Mouse (Mus musculus) liver, embryonic 14.5 days (tissue): ENCODE data around the gene Rlf. TPM values are rescaled to one million over a fixed set of nuclear protein-coding genes. Genes with fewer than 3 reads are reported as not detected.

Experiments
- ATAC-seq: fragments of 200-750 bp; cut with Nextera tagmentation; 2 replicates; pipeline ENCODE4 v1.8.0; 2017; ENCODE audit warnings: moderate number of reproducible peaks, mild to moderate bottlenecking, moderate library complexity; ENCODE audit not compliant: insufficient read depth
- DNase-seq, 3 experiments: peaks; one replicate each; pipeline ENCODE4 v3.0.0-alpha.2; 2012 to 2013; ENCODE audit warnings: low read depth in 3 of 3, low spot score in 3 of 3
- H3K27ac ChIP-seq: fragments of 300-500 bp; sonication (generic); 2 replicates; pipeline ENCODE4 v1.5.1; 2014; ENCODE audit warnings: moderate library complexity, mild to moderate bottlenecking, control low read depth, inconsistent platforms
- H3K27me3 ChIP-seq: fragments of 300-500 bp; sonication (generic); 2 replicates; pipeline ENCODE4 v1.6.1; 2014; ENCODE audit warnings: mild to moderate bottlenecking, low read length, moderate library complexity; ENCODE audit not compliant: control insufficient read depth, insufficient read depth
- H3K36me3 ChIP-seq: fragments of 300-500 bp; sonication (generic); replicated peaks from 2 replicates; pipeline ENCODE4 v1.6.1; 2014; ENCODE audit warnings: low read depth; ENCODE audit not compliant: control insufficient read depth, insufficient read depth
- H3K4me1 ChIP-seq, 2 experiments: fragments of 200-500 bp in 1 of 2; fragments of 300-500 bp in 1 of 2; sonication (generic) in 1 of 2; replicated peaks; 2 replicates each; pipeline ENCODE4 v1.6.1; 2012 to 2014; ENCODE audit warnings: antibody characterized with exemption in 1 of 2, inconsistent platforms in 1 of 2, low read length in 1 of 2; ENCODE audit not compliant: control insufficient read depth in 2 of 2, insufficient read depth in 2 of 2
- H3K4me2 ChIP-seq: fragments of 300-500 bp; sonication (generic); 2 replicates; pipeline ENCODE4 v1.6.1; 2014; ENCODE audit warnings: low read depth, mild to moderate bottlenecking, control low read depth, moderate library complexity
- H3K4me3 ChIP-seq, 2 experiments: fragments of 200-500 bp in 1 of 2; fragments of 300-500 bp in 1 of 2; sonication (generic) in 1 of 2; 2 replicates each; pipeline ENCODE4 v1.5.1; 2012 to 2014; ENCODE audit warnings: low read depth in 2 of 2, low read length in 2 of 2, mild to moderate bottlenecking in 2 of 2, control low read depth in 1 of 2, inconsistent platforms in 1 of 2, moderate library complexity in 1 of 2; ENCODE audit not compliant: insufficient read depth in 1 of 2
- H3K9ac ChIP-seq: fragments of 300-500 bp; sonication (generic); replicated peaks from 2 replicates; pipeline ENCODE4 v1.6.1; 2014; ENCODE audit warnings: mild to moderate bottlenecking, control low read depth, moderate library complexity
- H3K9me3 ChIP-seq: fragments of 300-500 bp; sonication (generic); 2 replicates; pipeline ENCODE4 v1.6.1; 2016; ENCODE audit warnings: low read length, mixed read lengths; ENCODE audit not compliant: control insufficient read depth
- CTCF ChIP-seq: IDR thresholded peaks from 2 replicates; pipeline ENCODE4 v1.5.1; 2016; ENCODE audit warnings: antibody characterized with exemption, low read depth, control low read depth
- EP300 ChIP-seq: IDR thresholded peaks from 2 replicates; pipeline ENCODE4 v1.6.1; 2016; ENCODE audit warnings: antibody characterized with exemption, low read depth
- WGBS: fragments of 180-500 bp; shearing (Covaris S2); extraction: QIAGEN DNeasy Blood & Tissue Kit; methylation state at CpG from one replicate; pipeline ENCODE4 v1.1.7; 2014; ENCODE audit not compliant: insufficient replicate concordance; 5-methylcytosine and 5-hydroxymethylcytosine counted together
- polyA plus RNA-seq, 2 experiments: library from polyadenylated mRNA; depleted of rRNA in 1 of 2; stranded (reverse) in 1 of 2; unstranded in 1 of 2; fragments of >200 nt; fragmentation: Nextera tagmentation in 1 of 2; extraction: Ambion mirVana in 1 of 2; gene quantifications; 2 replicates each; pipeline versions ENCODE4 v1.2.1 to v1.2.3; 2012 to 2014

Rlf gene
- polyA plus RNA-seq (2012; rRNA removed): 3.1 and 5.0 TPM in 2 replicates
- 6.4 and 7.1 TPM in 2 replicates for polyA plus RNA-seq (2014; fragmentation: Nextera tagmentation; extraction: Ambion mirVana)

DNA sequence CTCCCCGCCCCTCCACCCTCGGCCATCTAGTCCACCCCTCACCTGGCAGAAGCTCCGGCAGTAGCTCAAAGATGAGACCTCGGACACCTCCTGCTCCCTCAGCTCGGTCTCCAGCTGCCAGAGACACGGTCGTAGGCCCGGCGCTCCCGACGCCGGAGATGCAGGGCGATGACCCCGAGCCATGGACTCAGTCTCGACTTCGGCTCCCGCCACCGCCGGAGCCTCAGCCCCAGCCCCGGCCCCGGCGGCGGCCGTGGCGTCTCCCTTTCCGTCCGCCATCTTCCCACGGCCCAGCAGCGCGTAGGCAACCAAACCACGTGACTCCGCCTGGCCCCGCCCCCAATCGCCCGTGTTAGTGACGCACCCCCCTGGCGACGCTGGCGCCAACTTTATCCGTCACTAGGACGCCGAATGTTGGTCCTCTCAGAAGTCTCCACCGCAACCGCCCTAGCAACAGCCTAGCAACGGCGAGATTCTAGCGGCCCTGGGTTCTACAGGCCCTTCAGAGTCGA lies at the start of gene Rlf:
TSS of gene Rlf (minus strand) at position 292 of the 512 bp plus-strand sequence.
- Histone ChIP-seq H3K9ac (peak within 1 kb of the TSS; percentile 93), H3K4me3 (peak within 1 kb of the TSS; percentile 86 to 90), H3K9me3 (no peaks in the 10 kb centered on the region), H3K4me1 (peaks cover 13 to 15% of the 10 kb centered on the region in 2 experiments), H3K36me3 (no peaks in the 10 kb centered on the region), H3K27ac (peak within 1 kb of the TSS; percentile 77), H3K4me2 (peak within 1 kb of the TSS; percentile 86), H3K27me3 (no peaks in the 10 kb centered on the region)
- DNase-seq: peak; percentile 91 to 94 (median 92)
- TF ChIP-seq CTCF (no peak), EP300 (no peak)
- ATAC-seq: peak; percentile 91
- WGBS: under 1% methylated on average over 48 of the region's 48 CpGs

DNA sequence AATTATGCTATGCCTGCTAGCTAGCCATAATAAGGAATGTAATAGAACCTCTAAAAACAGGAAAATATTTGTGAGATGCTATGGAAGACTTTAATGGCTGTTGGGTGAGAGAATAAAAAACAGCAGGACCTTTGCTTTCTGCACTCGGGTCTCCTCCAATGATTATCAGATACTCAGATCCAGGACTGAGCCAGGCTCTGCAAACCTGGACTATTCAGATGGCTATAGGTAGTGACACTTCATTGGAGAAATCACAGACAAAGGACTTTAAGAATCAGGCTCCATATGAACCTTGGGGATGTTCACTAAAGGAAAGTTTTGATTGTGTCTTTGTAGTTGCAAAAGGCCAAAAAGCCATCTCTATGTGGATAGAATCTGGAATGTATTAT lies 26.7 kb upstream of the Rlf start:
- no peak for ATAC-seq
- Histone ChIP-seq H3K27ac (no peak overlapping the region), H3K27me3 (no peaks in the 10 kb centered on the region), H3K4me3 (no peak overlapping the region), H3K36me3 (no peaks in the 10 kb centered on the region), H3K4me1 (no peaks in the 10 kb centered on the region), H3K9ac (no peak overlapping the region), H3K4me2 (no peak overlapping the region), H3K9me3 (no peaks in the 10 kb centered on the region)
- WGBS: 68% methylated on average over 1 of the region's 1 CpGs
- DNase-seq: no peak
- no peak for TF ChIP-seq EP300
- no peak for TF ChIP-seq CTCF

DNA sequence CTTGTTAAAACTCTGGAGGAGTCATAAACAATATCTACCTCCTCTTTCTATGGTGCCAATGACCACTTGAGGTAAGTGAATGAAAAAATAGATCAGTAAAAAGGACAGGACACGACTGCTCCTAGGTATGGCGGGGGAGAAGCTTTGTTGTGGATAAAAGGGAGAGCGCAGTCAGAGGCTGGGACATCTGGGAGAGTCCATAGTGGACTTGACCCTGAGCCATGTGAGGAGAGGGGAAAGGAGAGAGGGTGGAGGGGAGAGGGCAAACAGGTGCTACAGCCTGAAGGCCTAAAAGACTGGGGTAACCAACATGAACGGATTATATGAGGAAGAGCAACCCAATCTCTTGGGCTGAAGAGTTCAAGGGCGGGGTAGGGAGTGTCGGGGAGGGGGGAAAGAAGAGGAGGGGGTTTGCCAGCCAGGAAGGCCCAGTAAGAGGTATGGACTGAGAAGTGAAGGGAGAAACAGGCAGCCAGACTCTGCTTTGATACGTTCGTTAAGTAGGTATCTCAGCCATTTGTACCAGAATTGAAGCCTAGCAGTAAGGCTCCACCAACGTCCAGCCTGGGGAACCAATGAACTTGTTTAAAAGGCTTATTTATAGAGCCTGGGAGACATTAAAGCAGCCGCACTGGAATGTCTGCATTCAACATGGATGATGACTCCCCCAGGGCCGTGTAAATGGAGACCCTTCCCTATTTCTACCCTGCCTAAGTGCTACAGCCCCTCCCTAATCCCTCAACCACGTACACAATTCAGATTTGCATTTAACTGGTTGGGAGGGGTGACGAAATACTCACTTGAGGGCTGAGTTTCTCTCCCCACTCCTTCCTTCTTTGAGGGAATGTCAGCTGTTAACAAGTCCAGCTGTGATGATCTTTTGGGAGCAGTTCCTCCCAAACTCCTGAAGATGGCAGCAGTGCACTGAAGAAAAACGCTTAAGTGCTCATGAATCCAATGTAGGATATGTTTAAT lies 26.0 kb upstream of the Rlf start:
- Histone ChIP-seq H3K4me1 (no peaks in the 10 kb centered on the region), H3K9me3 (no peaks in the 10 kb centered on the region), H3K27me3 (no peaks in the 10 kb centered on the region), H3K4me2 (no peak overlapping the region), H3K9ac (no peak overlapping the region), H3K27ac (no peak overlapping the region), H3K36me3 (no peaks in the 10 kb centered on the region), H3K4me3 (no peak overlapping the region)
- peak; percentile 9 to 19 (median 10) for DNase-seq
- no peak for ATAC-seq
- WGBS: 33% methylated on average over 14 of the region's 14 CpGs
- TF ChIP-seq EP300: no peak
- TF ChIP-seq CTCF: peak; percentile 53

DNA sequence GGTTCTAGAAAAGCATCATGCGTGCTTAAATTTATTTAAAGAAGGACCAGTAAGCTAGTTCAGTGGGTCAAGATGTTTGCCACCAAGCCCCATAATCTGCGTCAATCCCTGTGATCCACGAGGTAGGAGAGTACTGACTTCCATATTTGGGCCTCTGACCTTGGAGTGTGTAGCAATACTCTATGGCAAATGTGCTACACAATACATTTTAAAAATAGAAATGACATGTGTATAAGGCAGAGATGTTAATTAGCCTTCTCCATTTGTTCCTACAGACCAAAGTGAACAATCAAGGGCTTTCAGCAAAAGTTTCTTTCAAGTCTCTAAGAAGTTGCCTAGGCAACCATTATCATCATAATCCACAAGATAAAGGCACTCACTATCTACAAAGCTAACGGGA lies 25.0 kb upstream of the Rlf start:
- no peak overlapping the region for H3K4me3 ChIP-seq
- TF ChIP-seq CTCF (no peak), EP300 (no peak)
- no peaks in the 10 kb centered on the region for H3K27me3 ChIP-seq
- H3K27ac ChIP-seq: no peak overlapping the region
- ATAC-seq (no peak), DNase-seq (no peak)
- 42% methylated on average over 4 of the region's 4 CpGs for WGBS
- no peaks in the 10 kb centered on the region for H3K9me3 ChIP-seq
- no peaks in the 10 kb centered on the region for H3K4me1 ChIP-seq
- H3K4me2 ChIP-seq: no peak overlapping the region
- no peak overlapping the region for H3K9ac ChIP-seq
- H3K36me3 ChIP-seq: no peaks in the 10 kb centered on the region

DNA sequence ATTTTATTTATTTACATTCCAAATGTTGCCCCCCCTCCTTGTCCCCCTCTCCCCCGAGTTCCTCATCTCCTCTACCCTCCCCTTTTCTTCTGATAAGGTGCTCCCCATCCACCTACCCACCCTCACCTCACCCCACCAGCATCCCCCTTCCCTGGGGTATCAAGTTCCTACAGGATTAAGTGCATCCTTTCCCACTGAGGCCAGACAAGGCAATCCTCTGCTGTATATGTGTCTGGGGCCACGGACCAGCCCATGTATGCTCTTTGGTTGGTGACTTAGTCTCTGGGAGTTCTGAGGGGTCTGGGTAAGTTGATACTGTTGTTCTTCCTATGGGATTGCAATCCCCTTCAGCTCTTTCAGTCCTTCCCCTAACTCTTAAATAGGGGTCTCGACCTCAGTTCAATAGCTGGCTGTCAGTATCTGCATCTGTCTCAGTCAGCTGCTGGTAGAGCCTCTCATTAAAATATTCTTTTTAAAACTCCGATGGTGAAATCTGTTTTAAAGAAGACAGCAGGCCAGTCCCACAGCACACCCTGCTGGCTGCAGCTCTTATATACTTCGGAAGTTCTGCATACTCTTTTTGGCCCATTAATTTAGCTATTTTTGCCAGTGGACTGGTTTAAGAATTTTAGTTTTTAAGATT lies 17.0 kb upstream of the Rlf start:
- H3K27ac ChIP-seq: no peak overlapping the region
- H3K4me2 ChIP-seq: no peak overlapping the region
- H3K4me1 ChIP-seq: no peaks in the 10 kb centered on the region
- DNase-seq (no peak), ATAC-seq (no peak)
- H3K27me3 ChIP-seq: no peaks in the 10 kb centered on the region; the same call in 1 of the 2 replicates
- WGBS: 10% methylated on average over 5 of the region's 5 CpGs
- no peak overlapping the region for H3K4me3 ChIP-seq
- TF ChIP-seq EP300: no peak
- peak; percentile 41; the same call in 1 of the 2 replicates for TF ChIP-seq CTCF
- H3K9me3 ChIP-seq: no peaks in the 10 kb centered on the region
- H3K36me3 ChIP-seq: no peaks in the 10 kb centered on the region
- H3K9ac ChIP-seq: no peak overlapping the region
